21 mouse cellular contexts compared by ENCODE assay signal in genomic region chr9:67286801-67287200, GRCm38 (mm10).
"Had no signal": no experiment of that assay in that cellular context is flagged by ENCODE, and none has a peak within 500 bp of the region (broad histone marks: within the 10 kb centered on the region; RNA-seq: fewer than 3 reads in every experiment).

No protein-coding gene starts in this region.

- DNase-seq: kidney, adult 2 months; kidney, postnatal 10 days; kidney, postnatal 36 days; layer of hippocampus, postnatal 36 days; left cerebral cortex, postnatal 4 days; liver, postnatal 0 days; retina, postnatal 1 day; right cerebral cortex, postnatal 25 days; spleen, adult 18-20 months; thymus, postnatal 25 days had no signal

- ATAC-seq: intestine, postnatal 0 days; liver, postnatal 0 days; midbrain, embryonic 16.5 days had no signal

- H3K36me3 ChIP-seq: midbrain, embryonic 12.5 days had no signal

- H3K27me3 ChIP-seq: kidney, embryonic 15.5 days; limb, embryonic 12.5 days; limb, embryonic 15.5 days; midbrain, embryonic 12.5 days; neural tube, embryonic 13.5 days; stomach, embryonic 15.5 days had no signal

- H3K27ac ChIP-seq: kidney, embryonic 15.5 days; limb, embryonic 12.5 days; limb, embryonic 15.5 days; liver, embryonic 14.5 days; midbrain, embryonic 12.5 days; neural tube, embryonic 13.5 days; stomach, embryonic 15.5 days had no signal

- H3K4me2 ChIP-seq: kidney, embryonic 15.5 days; limb, embryonic 12.5 days; limb, embryonic 15.5 days; liver, embryonic 11.5 days; midbrain, embryonic 12.5 days; neural tube, embryonic 13.5 days; stomach, embryonic 15.5 days had no signal

- H3K4me3 ChIP-seq: kidney, embryonic 15.5 days; limb, embryonic 12.5 days; limb, embryonic 15.5 days; midbrain, embryonic 12.5 days; myocyte; neural tube, embryonic 13.5 days; stomach, embryonic 15.5 days had no signal

- H3K9ac ChIP-seq: kidney, embryonic 15.5 days; limb, embryonic 12.5 days; limb, embryonic 15.5 days; liver, embryonic 14.5 days; liver, postnatal 0 days; midbrain, embryonic 12.5 days; neural tube, embryonic 13.5 days; stomach, embryonic 15.5 days had no signal

- H3K4me1 ChIP-seq: kidney, embryonic 15.5 days; midbrain, embryonic 12.5 days; stomach, embryonic 15.5 days had no signal

- H3K9me3 ChIP-seq: kidney, embryonic 15.5 days; limb, embryonic 12.5 days; limb, embryonic 15.5 days; midbrain, embryonic 12.5 days; neural tube, embryonic 13.5 days; stomach, embryonic 15.5 days had no signal
